In genomic region chr13:35087246-35088040, GRCm38 (mm10) we compare ENCODE assay signal across 8 mouse cellular contexts.
A peak's percentile ranks its signal among the peaks of the same experiment; 100 is the strongest.
DNase-seq lines count a peak whose midpoint lies in the region; ATAC-seq lines count a peak whose summit lies in the region.

No protein-coding gene starts in this region.

- H3K4me3 ChIP-seq in embryonic facial prominence, embryonic 10.5 days: no peak overlapping the region

- WGBS in embryonic facial prominence, embryonic 10.5 days: 86% methylated on average over 6 of the region's 6 CpGs

- H3K9me3 ChIP-seq in embryonic facial prominence, embryonic 10.5 days: no peaks in the 10 kb centered on the region

- no peaks in the 10 kb centered on the region for H3K4me1 ChIP-seq in embryonic facial prominence, embryonic 10.5 days

- H3K27me3 ChIP-seq in embryonic facial prominence, embryonic 10.5 days (replicated peaks; ENCODE audit: low read depth, poor library complexity, severe bottlenecking): no peaks in the 10 kb centered on the region

- H3K36me3 ChIP-seq in embryonic facial prominence, embryonic 10.5 days (replicated peaks): no peaks in the 10 kb centered on the region

- no peak overlapping the region for H3K27ac ChIP-seq in embryonic facial prominence, embryonic 10.5 days (replicated peaks)

- ATAC-seq in megakaryocyte progenitor cell, adult 5-6 weeks (replicated peaks; ENCODE audit: poor library complexity): peak; percentile 34; the same call in 1 of the 2 replicates

- intact Hi-C loops in gastrocnemius, postnatal 14 days (cut with DNase I; ENCODE audit: low total_unique reads): no loop called here

- peak; percentile 44 for DNase-seq in gastrocnemius, adult 18-20 months (ENCODE audit: low spot score)
- DNase-seq in gastrocnemius, postnatal 14 days: no peak
- peak; percentile 5 for DNase-seq in Muller cell, postnatal 12 days (ENCODE audit: inconsistent ontology term)
- DNase-seq in cerebellum, postnatal 14 days: peak; percentile 88 to 92
- peak; percentile 66 to 76 for DNase-seq in kidney, postnatal 36 days
- DNase-seq in embryonic facial prominence, embryonic 10.5 days (ENCODE audit: low spot score): no peak
- no peak for DNase-seq in urinary bladder, postnatal 25 days (ENCODE audit: low spot score)

Comparison
In these comparisons a context has a peak if more than half of its experiments do, and no peak if none do; other contexts are left out.
1. DNase-seq: peak in gastrocnemius, adult 18-20 months (single experiment), Muller cell, postnatal 12 days (single experiment), cerebellum, postnatal 14 days (2 of 2) and kidney, postnatal 36 days (2 of 2); none in gastrocnemius, postnatal 14 days (single experiment), embryonic facial prominence, embryonic 10.5 days (single experiment) and urinary bladder, postnatal 25 days (single experiment).